Mouse (Mus musculus) gastrocnemius, postnatal 10 days (tissue): ENCODE data around the gene Slc41a1. TPM values are rescaled to one million over a fixed set of nuclear protein-coding genes. Genes with fewer than 3 reads are reported as not detected.

Experiments used
- DNase-seq: peaks from one replicate; pipeline ENCODE4 v3.0.0; 2021; ENCODE audit warnings: mixed read lengths
- total RNA-seq, 2 experiments: library from RNA; stranded (reverse); gene quantifications; 2 replicates each; pipeline ENCODE4 v1.2.3; 2021

The Slc41a1 gene
- total RNA-seq, 2 experiments from 2014 or later = 56.1 to 64.2 TPM

DNA sequence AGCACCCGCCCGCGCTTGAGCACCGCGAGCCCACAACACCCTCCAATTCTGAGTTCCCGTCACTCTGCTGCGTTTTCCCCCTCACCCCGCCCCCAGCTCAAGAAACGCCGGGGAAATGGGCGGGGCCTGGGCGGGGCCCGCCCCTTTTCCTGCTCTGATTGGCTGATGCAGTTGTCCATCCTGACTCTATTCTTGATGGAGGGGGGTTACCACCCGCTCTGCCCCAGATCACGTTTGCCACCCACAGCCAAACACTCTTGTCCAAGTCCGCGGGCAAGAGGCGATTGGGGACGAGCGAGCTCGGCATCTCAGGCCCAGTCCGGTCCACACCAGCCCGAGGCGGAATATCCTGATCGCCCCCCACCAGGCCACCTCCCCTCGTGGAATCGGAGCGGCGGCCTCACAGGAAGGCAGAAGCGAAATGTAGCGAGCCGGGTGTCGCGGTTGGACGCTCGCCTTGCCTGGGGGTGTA lies 530 bp downstream of the Slc41a1 start:
- peak; percentile 93 for DNase-seq

DNA sequence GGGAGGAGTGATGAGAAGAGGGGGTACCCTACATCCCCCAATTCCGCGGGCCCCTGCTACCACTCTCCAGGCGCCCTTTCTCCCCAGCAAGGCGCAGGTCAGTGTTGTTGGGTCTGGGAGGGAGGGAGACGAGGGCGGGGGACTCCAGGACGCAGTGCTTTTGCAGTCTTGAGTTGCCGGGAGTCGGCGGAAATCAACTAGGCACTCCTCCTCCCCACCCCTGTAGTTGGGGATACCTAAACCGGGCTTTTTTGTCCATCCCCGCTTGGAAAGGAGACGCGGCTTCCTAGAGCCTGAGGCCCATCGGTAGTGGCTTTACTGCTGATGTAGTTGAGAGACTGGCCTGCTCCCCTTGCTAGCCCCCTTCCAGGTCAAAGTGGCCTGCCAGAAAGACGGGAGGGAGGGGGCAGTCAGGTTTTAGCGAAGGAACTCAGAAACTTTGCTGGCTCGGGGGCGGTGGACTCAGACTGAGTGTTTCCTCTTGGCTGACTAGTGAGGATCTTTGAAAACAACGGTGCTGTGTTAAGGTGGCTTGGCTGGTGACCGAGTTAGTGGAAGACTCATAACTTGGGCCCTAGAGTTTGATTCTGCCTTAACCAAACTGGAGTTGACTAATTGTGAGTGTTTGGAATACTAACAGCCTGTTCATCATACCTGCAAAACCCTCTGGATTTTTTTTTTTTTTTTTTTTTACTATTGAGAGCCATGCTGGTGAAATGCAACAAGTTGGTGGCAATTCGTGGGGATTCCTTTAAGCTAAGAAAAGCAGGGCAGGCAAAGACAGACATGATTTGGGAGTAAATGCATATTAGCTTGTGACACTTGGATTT lies 1.2 kb downstream of the Slc41a1 start:
- DNase-seq = peak; percentile 28

DNA sequence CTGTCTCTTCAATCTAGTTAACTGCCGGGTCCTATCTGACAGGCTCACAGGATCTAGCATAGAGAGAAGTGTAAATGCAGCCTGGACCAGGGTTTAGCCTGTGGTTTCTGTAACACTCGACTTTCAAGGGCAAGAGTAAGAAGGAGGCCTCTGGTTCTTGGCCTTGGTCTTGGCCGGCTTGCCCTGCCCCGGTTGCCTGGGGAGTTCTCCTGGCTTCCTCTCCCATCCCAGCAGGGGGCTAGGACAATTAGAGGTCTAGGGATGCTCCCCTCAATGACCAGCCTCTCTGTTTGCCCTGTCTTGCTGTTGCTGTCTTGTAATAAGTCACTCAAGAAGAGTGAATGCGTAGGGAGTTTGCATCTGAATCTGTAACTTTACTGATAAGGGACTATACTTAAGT lies 2.0 kb downstream of the Slc41a1 start:
- no peak for DNase-seq

DNA sequence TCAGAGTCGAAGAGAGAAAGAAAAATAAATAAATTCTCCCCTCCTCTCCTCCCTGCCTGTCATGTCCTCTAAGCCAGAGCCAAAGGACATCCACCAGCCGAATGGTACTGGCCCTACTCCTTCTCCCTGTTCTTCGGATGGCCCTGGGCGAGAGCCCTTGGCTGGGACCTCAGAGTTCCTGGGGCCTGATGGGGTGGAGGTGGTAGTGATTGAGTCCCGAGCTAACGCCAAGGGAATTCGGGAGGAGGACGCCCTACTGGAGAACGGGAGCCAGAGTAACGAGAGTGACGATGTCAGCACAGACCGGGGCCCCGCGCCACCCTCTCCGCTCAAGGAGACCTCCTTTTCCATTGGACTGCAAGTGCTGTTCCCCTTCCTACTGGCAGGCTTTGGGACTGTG lies 3.3 kb downstream of the Slc41a1 start:
- no peak for DNase-seq

DNA sequence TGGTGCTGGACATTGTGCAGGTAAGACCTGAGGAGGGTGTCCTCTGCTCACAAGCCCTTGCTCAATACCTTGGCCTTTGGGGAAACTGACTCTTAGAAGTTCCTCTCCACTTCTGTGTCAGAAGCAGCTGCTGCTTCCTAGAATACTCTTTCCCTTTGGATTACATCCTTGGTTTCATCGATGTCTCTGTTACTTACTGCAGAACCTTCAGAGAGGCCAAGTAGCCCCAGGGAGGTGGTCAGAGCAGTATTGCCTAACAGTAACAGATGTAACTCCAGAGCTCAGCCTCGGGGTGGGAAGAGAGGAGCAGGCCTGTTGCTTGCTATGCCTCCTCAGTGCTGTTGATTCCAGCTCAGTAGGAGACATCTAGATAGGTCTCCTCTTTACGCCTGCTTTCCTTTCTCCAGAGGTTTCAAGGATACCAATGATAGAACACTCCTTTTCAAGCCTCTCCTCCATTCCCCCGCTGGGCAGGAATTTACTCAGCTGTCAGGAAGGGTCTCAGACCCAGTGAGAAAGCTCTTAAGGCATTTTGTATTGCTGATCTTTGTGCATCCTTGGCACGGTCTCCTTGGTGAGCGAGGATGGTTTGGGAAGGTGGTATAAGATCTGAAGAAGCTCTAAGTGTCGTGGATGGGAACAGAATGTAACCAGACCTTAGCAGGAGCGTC lies 3.8 kb downstream of the Slc41a1 start:
- no peak for DNase-seq

DNA sequence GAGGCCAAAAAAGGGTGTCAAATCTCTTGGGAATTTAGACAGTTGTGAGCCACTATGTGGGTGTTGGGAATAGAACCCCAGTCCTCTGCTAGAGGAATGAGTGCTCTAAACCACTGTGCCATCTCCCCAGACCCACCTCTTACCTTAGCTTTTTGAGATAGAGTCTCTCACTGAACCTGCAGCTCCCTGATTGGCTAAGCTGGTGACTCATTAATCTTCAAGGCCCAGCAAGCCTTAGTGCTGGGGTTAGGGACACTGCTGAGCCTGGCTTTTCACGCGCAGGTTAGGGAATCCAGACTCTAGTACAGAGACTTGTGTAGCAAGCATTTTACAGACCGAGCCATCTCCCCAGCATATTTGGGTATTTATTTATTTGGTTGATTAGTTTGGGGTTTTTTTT lies 9.7 kb downstream of the Slc41a1 start:
- no peak for DNase-seq

DNA sequence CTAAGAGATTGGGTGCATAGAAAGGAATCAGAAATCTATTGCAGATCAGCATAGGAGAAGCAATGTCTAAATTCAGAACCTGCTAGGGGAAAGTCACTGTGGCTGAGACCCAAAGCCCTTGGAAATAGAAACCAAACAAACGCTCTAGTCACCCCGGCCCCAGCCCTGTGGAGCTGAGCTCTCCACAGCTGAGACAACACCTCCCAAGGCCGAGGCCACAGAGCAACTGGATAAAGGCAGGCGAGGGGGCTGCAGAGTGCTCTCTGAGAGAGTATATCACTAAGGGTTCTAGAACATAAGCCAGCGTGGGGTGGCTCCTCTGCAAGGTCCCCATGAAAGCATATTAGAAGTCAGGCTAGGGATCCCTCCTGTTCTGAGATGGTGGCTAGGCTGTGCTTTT lies 11.2 kb downstream of the Slc41a1 start:
- DNase-seq = no peak

DNA sequence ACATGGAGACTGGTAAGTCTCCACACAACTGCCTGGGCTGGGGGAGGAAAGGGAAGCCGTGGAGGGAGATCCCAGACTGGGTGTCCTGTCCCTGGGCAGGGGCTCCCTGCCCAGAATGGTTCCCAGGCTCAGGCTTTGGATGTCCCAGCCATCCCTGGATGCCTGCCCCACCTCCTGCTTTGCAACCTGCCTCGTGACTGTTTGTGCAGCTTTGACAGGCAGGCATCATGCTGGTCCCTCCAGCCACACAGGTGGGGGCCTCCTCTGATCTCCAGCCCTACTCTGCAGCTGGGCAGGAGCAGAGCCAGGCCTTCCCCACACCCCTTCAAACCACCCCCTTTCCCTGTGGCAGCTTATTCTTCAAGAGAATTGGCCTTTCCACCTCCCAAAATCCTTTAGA lies 12.0 kb downstream of the Slc41a1 start:
- peak; percentile 35 for DNase-seq

DNA sequence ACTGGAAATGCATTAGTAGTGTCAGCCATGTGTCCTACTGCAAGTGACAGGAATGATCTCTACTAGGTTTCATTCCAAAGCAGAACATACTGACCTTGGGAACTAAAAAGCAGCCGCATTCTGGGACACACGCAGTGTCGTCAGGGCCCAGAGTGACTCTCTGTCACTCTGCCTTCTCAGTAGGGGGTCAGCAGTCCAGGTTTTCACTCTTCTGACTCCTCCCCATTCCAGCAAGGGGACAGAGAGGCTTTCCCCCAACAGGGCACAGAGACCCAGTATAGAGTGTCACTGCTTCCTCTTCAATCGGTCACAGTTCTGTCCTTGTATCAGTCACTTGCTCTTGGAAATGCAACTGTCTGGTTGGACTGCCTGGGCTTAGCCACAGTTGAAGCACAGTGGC lies 14.9 kb downstream of the Slc41a1 start:
- DNase-seq = no peak

DNA sequence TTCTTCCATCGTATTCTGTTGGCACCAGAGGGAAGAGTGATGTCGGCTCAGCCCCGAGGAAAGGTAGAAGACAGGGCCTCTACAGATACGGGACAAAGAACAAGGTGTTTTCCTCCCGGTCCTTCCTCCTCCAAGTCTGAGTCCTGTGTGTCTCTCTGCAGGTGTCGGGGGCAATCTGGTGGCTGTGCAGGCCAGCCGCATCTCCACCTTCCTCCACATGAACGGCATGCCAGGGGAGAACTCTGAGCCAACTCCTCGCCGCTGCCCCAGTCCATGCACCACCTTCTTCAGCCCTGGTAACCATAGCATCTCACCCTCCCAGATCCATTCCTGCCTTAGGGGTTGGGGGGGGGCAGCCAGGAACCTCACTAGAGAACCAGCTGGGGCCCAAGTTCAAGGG lies 16.5 kb downstream of the Slc41a1 start:
- DNase-seq = no peak

DNA sequence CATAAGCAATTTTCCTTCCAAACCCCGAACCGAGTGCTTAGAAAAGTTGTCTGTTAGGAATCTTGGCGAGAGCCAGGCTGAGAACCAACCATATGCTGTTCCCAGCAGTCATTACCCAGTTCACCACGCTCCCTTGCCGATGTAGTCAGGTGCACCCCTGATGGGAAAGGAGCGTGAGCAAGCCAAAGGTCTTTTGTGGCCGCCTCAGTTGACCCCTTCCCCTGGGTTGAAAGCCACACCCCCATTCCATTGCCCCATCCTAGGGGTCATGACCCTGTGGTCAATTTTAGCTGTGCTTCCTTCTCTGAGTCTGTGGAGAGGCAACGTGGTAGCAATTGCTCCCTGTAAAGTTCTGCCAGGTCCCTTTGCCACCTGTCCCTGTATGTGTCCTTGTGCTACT lies 17.6 kb downstream of the Slc41a1 start:
- DNase-seq = no peak

DNA sequence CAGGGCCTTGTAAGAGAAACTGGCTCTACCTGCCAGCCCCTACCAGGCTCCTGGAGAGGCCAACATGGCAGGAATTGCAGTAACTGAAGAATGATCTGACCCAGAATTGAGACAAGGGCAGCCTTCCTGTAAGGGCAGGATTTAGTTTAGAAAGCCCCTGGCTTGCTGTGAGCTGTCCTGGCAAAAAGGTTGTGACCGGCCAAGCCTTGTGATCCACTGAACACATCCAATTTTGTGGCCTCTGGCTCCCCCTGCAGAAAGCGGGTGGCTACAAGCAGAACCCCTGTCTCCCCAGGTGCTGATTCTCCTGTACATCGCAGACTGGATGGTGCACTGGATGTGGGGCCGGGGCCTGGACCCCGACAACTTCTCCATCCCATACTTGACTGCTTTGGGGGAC lies 19.0 kb downstream of the Slc41a1 start:
- DNase-seq = peak; percentile 67

DNA sequence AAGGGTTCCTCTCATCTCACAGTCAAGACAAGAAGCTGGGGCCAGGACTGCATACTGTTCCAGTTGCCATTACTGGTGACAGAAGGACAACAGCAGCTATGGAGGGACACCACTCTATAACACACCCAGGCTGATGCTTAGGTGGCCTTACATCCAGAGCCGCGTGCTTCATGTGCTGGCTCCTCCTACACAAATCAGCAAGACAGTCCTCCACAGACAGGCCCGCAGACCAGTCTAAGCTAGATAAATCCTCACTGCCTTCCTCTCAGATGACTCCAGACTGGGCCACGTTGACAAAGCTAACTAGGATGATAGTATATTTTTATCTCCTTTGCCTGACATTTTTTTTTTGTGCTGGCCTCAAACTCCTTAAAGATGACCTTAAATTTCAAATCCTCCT lies 34.5 kb downstream of the Slc41a1 start:
- DNase-seq = no peak

DNA sequence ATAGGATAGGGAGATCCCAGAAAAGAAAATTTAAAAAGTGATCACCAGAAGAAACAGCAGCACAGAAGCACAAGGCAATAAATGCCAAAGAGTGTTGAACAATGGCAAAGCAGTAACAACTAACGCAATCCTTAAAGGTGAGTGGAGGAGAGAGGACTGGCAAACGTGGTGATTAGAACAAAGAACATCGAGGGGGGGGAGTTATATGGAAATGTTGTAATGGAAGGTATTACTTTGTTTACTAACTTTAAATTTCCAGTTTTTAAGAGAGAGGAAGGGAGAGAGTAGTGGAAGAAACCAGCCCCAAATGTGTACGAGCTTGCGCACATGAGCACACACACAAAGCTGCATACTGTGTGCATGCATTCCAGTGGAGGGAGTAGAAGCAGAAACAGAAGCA lies 38.3 kb downstream of the Slc41a1 start:
- no peak for DNase-seq

DNA sequence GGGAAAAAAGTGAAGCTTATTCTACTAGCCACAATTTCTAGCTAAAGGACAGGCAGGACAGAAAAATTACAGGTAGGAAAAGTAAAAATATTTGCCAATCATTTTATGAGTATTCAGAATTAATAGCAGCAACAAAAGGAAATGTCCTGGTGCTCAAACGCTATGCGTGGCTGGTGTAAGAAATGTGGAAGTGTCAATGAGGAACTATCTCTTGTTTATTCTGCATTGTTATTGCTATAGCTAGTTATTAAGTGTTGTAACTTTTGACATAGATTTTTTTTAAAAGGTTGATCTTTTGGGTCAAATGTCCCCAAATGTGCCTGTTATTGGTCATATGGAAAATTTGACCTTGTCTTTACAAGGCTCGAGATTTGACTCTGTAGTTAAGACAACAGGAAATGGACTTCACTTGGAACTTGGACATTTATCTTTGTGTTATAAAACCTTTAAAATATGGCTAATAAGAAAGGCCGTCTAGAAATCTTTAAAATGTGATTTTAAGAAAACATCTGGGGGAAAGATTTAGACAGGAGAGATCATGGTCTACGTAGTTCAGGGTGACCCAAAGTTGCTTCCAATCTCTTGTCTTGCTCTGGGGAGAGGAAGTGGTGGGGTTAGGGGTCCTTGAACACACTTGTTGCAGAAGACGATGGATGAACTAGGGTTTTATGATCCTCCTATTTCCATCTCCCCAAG lies 39.2 kb downstream of the Slc41a1 start:
- no peak for DNase-seq

DNA sequence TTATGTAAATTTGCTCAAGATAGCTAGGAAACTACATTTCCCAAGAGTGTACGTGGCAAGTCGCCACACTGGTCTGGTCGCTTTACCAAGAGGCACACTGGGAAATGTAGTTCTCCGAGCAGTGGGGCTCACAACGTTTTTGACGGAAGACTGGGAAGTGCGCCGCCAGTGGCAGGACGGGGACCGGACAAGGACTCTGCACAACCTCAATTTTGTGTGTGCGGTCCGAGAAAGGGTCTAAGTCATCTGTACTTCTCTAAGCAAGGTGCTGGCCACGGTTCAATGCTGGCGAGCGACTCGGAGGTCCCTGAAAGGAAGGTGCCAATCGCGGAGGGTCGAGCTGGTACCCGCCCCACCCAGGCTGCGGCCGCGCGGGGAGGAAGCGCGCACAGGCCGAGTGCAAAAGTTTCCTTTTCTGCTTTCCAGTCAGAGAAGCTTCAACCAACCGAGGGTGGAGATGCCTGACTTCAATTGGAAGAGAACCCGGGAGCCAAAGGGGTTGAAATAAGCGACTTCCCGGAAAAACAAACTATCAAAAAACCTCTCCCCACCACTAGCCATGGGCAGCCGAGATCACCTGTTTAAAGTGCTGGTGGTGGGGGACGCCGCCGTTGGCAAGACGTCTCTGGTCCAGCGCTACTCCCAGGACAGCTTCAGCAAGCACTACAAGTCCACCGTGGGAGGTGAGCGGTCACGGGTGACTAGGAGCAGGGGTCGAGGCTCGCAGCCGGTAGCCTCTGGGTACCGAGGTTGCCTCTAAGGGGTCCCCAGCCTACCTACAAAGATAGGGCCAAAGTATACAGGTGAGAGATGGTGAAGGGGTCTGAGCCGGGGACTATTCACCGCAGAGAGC lies 40.0 kb downstream of the Slc41a1 start, which contains the start of gene Rab29:
Rab29 (plus strand) TSS at position 132 of the 853 bp plus-strand sequence.
- peak; percentile 94 for DNase-seq

DNA sequence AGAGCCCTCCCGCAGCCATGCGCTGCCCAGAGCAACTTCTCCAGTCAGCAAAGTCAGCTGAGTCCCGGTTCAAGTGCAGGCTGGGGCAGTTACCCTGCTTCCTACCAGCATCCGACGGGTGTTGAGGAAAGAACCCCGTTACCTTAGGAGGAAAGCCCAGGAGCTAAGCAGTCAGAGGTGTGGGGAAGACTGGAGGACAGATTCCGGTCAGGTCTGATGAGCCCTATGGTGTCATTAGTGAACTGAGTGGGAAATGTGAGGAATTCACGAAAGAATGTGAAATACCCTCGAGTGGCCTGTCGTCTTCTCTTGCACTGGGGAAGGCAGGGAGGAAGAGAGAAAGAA lies 40.6 kb downstream of the Slc41a1 start:
- no peak for DNase-seq

DNA sequence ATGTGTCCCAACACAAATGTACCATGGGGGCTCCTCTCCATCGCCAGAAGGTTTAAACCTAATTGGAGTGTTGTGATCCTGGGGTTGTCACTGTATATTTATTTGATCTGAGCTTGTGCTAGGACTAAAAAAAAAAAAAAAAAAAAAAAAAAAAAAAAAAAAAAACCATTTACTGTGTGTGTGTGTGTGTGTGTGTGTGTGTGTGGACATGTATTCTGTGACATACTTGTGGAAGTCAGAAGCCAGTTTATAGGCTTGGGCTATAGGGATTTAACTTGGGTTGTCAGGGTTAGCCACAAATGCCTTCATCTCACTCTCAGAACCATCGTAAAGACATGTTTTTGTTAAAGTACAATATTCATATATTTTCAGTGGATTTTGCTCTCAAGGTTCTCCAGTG lies 42.3 kb downstream of the Slc41a1 start:
- no peak for DNase-seq

DNA sequence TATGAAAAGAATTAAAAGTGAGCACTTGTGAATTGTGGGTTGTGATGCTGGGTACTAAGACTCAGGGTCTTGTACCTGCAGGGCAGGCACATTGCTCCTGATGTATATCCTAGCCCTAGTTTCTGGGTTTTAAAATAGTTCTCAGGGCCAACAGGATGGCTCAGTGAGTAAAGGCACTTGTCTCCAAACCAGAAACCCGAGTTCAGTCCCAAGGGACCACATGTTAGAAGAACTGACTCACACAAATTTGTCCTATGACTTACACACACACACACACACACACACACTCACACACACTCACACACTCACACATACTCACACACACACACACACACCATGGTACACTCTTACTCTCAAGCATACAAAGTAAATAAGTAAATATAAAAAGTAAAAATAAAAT lies 45.6 kb downstream of the Slc41a1 start:
- DNase-seq = no peak

DNA sequence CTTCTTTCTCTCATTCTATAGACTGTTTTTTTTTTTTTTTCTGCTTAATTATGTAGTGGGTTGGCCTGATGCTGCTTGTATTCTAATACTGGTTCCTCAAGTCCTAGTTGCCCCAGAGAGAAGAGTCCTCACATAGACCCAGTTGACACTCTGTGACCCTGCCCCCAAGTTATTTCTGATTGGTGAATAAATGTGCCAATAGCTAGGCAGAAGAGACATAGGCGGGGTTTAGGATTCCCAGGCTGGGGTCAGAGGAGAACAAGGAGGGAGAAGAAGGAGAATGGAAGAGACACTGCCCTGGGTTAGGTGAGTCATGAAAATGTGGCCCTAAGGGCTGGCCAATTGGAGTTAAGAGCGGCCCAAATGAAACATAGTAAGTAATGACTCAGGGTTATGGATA lies 52.5 kb downstream of the Slc41a1 start:
- DNase-seq = no peak

DNA sequence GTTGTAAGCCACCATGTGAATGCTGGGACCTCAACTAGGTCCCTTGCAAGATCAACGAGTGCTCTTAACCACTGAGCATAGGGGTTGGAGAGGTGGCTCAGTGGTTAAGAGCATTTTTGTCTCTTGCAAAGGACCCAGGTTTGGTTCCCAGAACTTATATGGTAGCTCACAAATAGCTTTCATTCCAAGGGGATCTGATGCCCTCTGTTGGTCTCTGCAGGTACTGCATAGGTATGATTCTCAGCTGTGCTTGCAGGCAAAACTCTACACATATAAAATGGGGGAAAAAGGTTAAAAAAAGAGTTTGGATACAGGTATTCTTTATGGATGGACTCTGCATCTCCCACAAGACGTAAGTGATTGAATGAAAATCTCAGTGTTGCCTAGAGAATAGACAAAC lies 55.5 kb downstream of the Slc41a1 start:
- DNase-seq = peak; percentile 8

DNA sequence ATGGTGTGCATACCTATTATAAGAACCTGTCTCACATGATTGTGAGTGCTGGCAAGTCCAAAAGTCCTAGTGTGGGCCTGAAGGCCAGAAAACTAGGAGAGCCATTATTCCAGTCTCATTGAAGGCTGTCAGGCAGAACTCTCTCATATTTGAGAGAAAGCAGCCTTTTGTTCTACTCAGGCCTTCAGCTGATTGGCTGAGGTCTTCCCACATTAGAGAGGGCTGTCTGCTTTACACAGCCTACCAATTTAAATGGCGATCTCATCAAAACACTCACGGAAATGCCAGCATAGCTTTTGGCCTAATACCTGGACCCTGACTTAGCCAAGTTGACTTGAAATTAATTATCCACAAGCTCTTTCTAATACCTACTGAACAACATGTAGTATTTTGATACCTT lies 58.9 kb downstream of the Slc41a1 start:
- no peak for DNase-seq
